In the genomic region with DNA sequence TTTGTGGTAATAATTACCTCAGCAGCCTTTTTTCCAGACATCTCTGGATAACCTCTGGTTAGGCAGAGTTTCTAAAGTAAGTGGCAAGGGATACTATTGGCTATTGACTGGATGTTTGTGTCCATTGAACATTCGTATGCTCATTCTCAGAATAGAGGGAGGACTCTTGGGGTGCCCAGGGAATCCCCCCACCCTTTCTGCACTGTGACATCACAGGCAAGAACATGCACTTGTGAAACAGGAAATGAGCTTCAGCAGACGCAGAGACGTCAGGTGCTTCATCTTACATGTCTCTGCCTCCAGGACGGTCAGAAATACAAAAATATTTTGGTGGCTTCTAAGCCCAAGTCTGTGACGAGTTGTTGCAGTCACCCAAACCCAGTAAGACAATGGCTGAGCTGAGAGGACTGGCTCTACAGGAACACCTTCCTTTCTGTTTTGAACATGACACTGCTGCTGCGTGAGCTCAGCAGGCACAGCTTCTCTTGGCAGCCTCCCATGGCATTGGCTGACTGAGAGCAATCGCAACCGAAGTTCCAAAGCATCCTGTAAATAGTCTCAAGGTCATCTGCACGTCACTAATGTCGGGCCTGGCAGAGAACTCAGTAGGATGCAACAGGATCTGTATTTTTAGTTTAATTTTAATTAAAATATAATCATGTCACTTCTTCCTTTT, we compare ENCODE assay signal across 11 mouse cellular contexts.
DNase-seq lines count a peak whose midpoint lies in the region.
"Had no signal": no experiment of that assay in that cellular context is flagged by ENCODE, and none has a peak within 500 bp of the region (broad histone marks: within the 10 kb centered on the region; RNA-seq: fewer than 3 reads in every experiment).

No protein-coding gene starts in this region.

- DNase-seq in kidney, postnatal 10 days: peak; percentile 8
- DNase-seq in kidney, postnatal 25 days: no peak
- DNase-seq in adrenal gland, adult 2 months: peak; percentile 70
- peak; percentile 52 for DNase-seq in brain, adult 2 months (ENCODE audit: low read depth, low spot score)
- peak; percentile 41 to 47 for DNase-seq in cerebellum, postnatal 36 days
- DNase-seq in embryo, embryonic 9.5 days (ENCODE audit: extremely low spot score): no peak
- DNase-seq in kidney, adult 9 months: no peak
- DNase-seq in thymus, postnatal 36 days: no peak
- DNase-seq: kidney, adult 2 months; liver; retina, postnatal 1 day had no signal

Comparison
In these comparisons a context has a peak if more than half of its experiments do, and no peak if none do; other contexts are left out.
1. DNase-seq: peak in kidney, postnatal 10 days (single experiment), adrenal gland, adult 2 months (single experiment), brain, adult 2 months (single experiment) and cerebellum, postnatal 36 days (2 of 2); none in kidney, postnatal 25 days (0 of 2), embryo, embryonic 9.5 days (single experiment), kidney, adult 9 months (single experiment) and thymus, postnatal 36 days (0 of 2).